Mouse (Mus musculus) testis, adult 2 months (tissue): ENCODE results near the gene Spata21.

Experiments used
- CTCF ChIP-seq: fragments of 200-500 bp; IDR thresholded peaks from 2 replicates; pipeline ENCODE4 v1.5.1; 2012; ENCODE audit warnings: low read depth, mild to moderate bottlenecking, inconsistent platforms, low read length, moderate library complexity; ENCODE audit not compliant: control insufficient read depth, insufficient read depth, insufficient replicate concordance
- POLR2A ChIP-seq: fragments of 200-500 bp; IDR thresholded peaks from 2 replicates; pipeline ENCODE4 v1.6.1; 2012; ENCODE audit warnings: low read depth, mild to moderate bottlenecking, inconsistent platforms, low read length, moderate library complexity; ENCODE audit not compliant: control insufficient read depth

GRCm38 (mm10) chr4:141044816-141045215 is 43.3 kb upstream of the Spata21 start:
- TF ChIP-seq CTCF (peak; percentile 57; the same call in 1 of the 2 replicates), POLR2A (no peak)
